Mouse (Mus musculus) Patski (cell line): ENCODE measurements around the gene Abcb8. TPM values are rescaled to one million over a fixed set of nuclear protein-coding genes. Genes with fewer than 3 reads are reported as not detected.
"Not testable (repeated sequence)": the region's sequence is repeated elsewhere in the genome, so short reads cannot be mapped to it uniquely, and the experiment has no call there.

Experiments used
- ATAC-seq: fragments of 100-300 bp; one replicate; pipeline ENCODE4 v1.8.0; 2021
- CTCF ChIA-PET: fragments of 350-600 bp; sonication (Branson Sonifier 250); formaldehyde crosslinking; loops from one replicate; lab custom pipeline; 2022; ENCODE audit warnings: inconsistent platforms; lab: Charles Lee
- POLR2A ChIA-PET: fragments of 350-600 bp; sonication (Branson Sonifier 250); formaldehyde crosslinking; loops from one replicate; lab custom pipeline; 2022; ENCODE audit warnings: antibody characterized with exemption, inconsistent platforms; lab: Charles Lee
- DNase-seq: peaks from one replicate; pipeline ENCODE4 v3.0.0-alpha.2; 2011; ENCODE audit warnings: low read depth, low spot score
- H3K27me3 ChIP-seq: fragments of 371-371 bp; one replicate; pipeline ENCODE4 v1.5.1; 2021
- CTCF ChIP-seq: fragments of 100-300 bp; IDR thresholded peaks from one replicate; pipeline ENCODE4 v1.5.1; 2021
- in situ Hi-C: fragments of 300-500 bp; cut with MboI; formaldehyde crosslinking; loops from 3 replicates; pipeline ENCODE4 v1.11.1; 2018; ENCODE audit warnings: low pct_unique_long_range_greater_than_20kb, mixed read lengths
- polyA plus RNA-seq: library from polyadenylated mRNA; unstranded; gene quantifications from one replicate; pipeline ENCODE4 v1.2.3, GENCODE M21; 2021

The Abcb8 gene
- polyA plus RNA-seq, 1 experiment from 2014 or later, result 67.6 TPM

DNA sequence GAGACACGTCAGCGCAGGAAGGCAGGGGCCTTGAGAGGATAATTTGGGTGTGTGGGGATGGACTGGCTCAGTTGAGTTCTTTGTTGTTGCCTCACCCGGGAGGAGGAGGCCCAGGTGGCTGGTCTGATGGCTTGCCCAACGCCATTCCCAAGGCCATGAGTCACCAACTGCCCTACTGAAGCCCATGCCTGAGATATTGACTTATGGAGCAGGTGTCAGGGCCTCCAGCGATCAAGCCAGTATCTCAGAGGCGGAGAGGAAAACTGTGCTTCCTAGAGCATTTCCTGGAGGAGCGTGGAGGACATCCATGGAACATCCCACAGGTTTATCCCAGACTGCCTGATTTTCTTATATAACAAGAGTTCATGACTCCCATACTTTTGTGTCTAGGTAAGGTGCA, 739 bp upstream of the Abcb8 start:
- H3K27me3 ChIP-seq, result no peaks in the 10 kb centered on the region
- no peak for DNase-seq
- ATAC-seq, result no peak
- in situ Hi-C loops, result no loop called here
- ChIA-PET CTCF (interaction anchor here (1.0 to 9.7 kb wide), 13 partner anchors 8 to 126 kb away, joined by 3 to 222 read pairs (median 7); partner anchors contain the start of genes Asic3, Cdk5 and Slc4a2), POLR2A (interaction anchor here (0.6 to 2.9 kb wide), 3 partner anchors 11 to 131 kb away, joined by 6 to 11 read pairs (median 9); no protein-coding TSS in a partner anchor)
- no peak for TF ChIP-seq CTCF

DNA sequence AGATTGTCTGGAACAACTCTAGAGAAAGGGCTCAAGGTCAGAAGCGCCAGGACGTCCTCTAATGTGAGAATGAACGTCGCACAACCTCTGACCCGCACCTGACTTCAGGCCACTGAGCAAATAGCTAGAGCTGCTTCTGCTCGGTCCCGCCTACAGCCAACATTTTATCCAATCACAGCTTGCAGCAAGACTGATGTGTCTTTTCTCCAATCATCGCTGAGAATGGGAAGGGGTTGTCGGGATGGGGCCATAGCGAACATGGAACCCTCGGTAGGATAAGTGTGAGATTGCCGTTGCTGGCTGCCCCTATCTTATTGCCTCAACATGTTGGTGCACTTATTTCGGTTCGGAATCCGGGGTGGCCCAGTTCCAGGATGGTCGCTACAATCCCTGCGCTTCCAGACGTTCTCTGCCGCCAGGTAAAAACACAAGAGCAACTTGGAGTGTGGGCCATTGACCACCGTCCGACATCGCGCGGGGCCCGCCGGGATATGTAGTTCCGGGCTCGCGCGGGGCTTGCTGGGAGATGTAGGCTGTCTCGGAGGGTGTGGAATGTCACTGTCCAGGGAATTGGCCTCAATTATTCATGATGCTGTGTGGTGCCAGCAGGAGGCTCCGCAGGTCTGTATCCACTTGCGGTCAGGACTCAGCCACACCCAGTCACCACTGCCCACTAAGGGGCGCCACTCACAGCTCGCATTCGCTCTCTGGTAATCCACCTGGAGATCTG, 867 bp downstream of the Abcb8 start:
- ChIA-PET CTCF (interaction anchor here (0.7 to 9.7 kb wide), 27 partner anchors 10 to 136 kb away, joined by 3 to 222 read pairs (median 5); partner anchors contain the start of genes Agap3, Asic3, Cdk5 and Fastk), POLR2A (interaction anchor here (0.6 to 2.9 kb wide), 14 partner anchors 10 to 91 kb away, joined by 3 to 13 read pairs (median 4); partner anchors contain the start of genes Agap3 and Fastk)
- no peaks in the 10 kb centered on the region for H3K27me3 ChIP-seq
- DNase-seq (peak; percentile 98), ATAC-seq (peak; percentile 90)
- in situ Hi-C loops, result no loop called here
- TF ChIP-seq CTCF, result no peak

DNA sequence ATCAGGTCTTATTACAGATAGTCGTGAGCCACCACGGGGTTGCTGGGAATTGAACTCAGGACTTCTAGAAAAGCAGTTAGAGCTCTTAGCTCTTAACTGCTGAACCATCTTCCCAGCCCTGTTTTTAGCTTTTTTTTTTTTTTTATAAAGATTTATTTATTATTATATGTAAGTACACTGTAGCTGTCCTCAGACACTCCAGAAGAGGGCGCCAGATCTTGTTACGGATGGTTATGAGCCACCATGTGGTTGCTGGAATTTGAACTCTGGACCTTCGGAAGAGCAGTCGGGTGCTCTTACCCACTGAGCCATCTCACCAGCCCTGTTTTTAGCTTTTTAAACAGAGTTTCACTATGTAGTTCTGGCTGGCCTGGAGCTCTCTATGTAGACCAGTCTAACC, 2.8 kb downstream of the Abcb8 start:
- in situ Hi-C loops, result loop anchor here (5.0 kb wide), 2 partner anchors 41 to 76 kb away; no protein-coding TSS in a partner anchor
- DNase-seq, ATAC-seq, H3K27me3 ChIP-seq: not testable (repeated sequence)
- ChIA-PET POLR2A (interaction anchor here (1.5 to 1.8 kb wide), 2 partner anchors 78 to 80 kb away, joined by 4 to 7 read pairs; no protein-coding TSS in a partner anchor), CTCF (interaction anchor here (1.4 to 9.7 kb wide), 5 partner anchors 12 to 74 kb away, joined by 5 to 222 read pairs (median 55); partner anchors contain the start of genes Asic3, Cdk5 and Slc4a2)

DNA sequence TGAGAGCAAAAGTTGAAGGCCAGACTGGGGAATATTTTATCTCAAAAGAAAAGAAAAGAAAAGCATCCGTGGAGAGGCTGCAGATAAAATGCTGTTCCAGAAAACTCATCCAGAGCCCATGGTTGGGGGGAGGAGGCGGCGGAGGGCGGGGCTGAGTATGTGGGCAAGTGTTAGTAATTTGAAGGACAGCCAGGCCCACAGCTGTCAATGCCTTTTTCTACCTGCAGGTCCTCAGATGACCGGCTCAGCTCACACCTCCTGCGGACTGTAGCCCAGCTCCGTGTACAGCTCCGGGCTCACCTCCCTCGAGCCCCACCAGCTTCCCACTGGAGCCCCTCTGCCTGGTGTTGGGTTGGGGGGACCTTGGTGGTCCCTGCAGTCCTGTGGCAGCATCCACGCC, 6.2 kb downstream of the Abcb8 start:
- POLR2A ChIA-PET, result no interaction called here
- no peak for DNase-seq
- no peaks in the 10 kb centered on the region for H3K27me3 ChIP-seq
- no peak for TF ChIP-seq CTCF
- in situ Hi-C loops, result loop anchor here (5.0 kb wide), 2 partner anchors 38 to 73 kb away; no protein-coding TSS in a partner anchor
- no peak for ATAC-seq
- CTCF ChIA-PET, result interaction anchor here (1.2 to 9.7 kb wide), 5 partner anchors 12 to 111 kb away, joined by 3 to 222 read pairs (median 3); partner anchors contain the start of gene Asic3

DNA sequence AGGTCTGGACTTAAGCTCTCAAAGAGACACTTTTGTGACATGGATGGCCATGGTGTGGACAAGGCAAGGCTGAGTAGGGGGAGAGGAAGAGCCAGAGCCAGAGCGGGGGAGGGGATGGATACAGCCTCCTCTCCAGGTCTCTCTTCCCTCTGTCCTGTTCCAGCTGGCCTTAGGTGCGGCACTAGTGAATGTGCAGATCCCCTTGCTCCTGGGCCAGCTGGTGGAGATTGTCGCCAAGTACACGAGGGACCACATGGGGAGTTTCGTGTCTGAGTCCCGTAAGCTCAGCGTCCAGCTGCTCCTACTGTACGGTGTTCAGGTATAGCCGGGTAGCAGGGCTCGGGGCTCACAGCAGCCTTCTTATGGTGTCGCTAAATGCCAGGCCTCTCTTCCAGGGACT, 6.9 kb downstream of the Abcb8 start:
- CTCF ChIA-PET, result interaction anchor here (0.7 to 9.7 kb wide), 5 partner anchors 12 to 110 kb away, joined by 3 to 222 read pairs (median 3); partner anchors contain the start of gene Asic3
- POLR2A ChIA-PET, result interaction anchor here (0.6 to 1.9 kb wide), 2 partner anchors 27 to 44 kb away, joined by 3 to 5 read pairs; partner anchors contain the start of gene Fastk
- in situ Hi-C loops, result no loop called here
- DNase-seq (no peak), ATAC-seq (no peak)
- TF ChIP-seq CTCF, result no peak
- no peaks in the 10 kb centered on the region for H3K27me3 ChIP-seq

DNA sequence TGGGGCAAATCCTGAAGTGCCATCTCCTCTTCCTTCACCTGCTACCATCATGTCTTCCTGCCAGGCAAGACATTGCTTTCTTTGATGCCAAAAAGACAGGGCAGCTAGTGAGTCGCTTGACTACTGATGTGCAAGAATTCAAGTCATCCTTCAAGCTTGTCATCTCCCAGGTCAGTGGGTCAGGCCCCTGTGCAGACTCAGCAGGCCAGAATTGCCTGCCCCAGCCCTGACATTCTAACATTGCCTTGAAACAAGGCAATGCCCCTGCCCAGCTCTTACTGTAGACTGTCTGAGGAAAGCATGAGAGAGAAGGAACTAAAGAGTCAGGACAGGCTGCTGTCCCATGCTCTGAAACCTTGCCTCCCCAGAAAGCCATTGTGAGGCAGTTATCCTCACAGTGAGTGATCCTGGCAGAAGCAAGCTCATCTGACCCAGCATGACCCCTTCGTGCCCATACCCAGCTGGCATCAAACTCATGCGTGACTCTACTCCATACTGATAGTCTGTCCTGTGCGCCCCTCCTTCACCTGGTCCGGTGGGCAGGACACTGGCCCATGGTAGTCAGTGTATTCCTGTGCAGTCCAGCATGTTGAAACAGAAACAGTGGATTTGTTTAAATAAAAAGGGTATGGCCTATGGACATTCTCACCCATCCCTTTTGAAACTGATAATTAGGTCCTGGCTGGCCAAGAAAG, 7.6 kb downstream of the Abcb8 start:
- POLR2A ChIA-PET, result interaction anchor here (0.6 to 1.9 kb wide), 2 partner anchors 26 to 44 kb away, joined by 3 to 5 read pairs; partner anchors contain the start of gene Fastk
- in situ Hi-C loops, result no loop called here

DNA sequence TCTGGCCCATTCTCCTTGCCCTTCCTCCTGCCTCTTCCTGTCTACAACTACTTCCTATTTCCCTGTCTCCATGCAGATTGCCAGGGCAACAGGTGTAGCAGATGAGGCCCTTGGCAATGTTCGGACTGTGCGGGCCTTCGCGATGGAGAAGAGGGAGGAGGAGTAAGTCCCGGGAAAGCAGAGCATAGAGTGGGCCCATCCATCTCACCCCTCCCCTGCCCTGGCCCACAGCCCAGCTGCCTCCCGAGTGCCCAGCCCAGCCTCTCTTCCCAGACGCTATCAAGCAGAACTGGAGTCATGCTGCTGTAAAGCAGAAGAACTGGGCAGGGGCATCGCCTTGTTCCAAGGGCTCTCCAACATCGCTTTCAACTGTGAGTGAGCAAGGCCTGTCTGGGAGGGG, 8.5 kb downstream of the Abcb8 start:
- CTCF ChIA-PET, result no interaction called here
- in situ Hi-C loops, result no loop called here
- POLR2A ChIA-PET, result interaction anchor here (1.9 kb wide), 1 partner anchor 25 kb away, joined by 5 read pairs; no protein-coding TSS in a partner anchor
- ATAC-seq (no peak), DNase-seq (no peak)
- no peak for TF ChIP-seq CTCF
- H3K27me3 ChIP-seq, result no peaks in the 10 kb centered on the region

More for the DNA sequence above, 7.6 kb downstream of the Abcb8 start:
- DNase-seq (no peak), ATAC-seq (no peak)
- no peak for TF ChIP-seq CTCF
- CTCF ChIA-PET, result interaction anchor here (0.7 to 9.7 kb wide), 3 partner anchors 11 to 70 kb away, joined by 3 to 222 read pairs (median 5); partner anchors contain the start of gene Asic3
- no peaks in the 10 kb centered on the region for H3K27me3 ChIP-seq

DNA sequence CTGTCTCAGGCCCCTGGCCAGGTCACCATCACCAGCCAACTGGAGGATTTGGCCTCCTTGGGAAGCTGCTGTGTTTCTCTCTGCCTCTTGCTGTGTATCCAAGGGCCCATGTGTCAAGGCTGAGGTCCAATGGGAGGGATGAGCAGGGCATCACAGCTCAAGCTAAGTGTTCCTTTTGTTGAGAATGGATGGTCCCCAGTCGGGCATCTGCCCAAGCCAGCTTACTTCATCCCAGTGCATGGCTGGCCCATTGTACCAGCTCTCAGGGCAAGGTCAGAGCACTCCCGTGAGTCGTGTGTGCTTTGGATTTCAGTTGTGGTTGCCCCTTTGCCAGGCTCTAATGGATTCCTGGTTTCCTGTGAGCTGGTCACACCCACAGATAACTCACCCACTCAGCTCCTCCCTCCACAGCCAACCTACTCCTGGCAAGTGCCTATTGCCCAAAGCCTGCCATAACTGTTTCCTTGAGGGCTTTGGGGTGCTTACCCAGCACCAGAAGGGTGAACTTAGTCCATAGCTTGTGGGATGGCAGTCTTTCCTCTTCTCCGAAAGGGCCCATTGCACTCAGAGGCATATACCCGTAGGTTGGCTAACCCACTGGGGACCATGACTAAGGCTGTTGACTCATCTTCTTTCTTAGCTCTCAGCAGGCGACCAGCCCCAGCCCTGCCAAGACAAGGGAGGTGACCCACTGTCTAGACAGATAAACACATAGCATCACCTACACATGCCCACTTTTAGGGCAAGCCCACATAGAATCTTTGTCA, 11.3 kb downstream of the Abcb8 start:
- DNase-seq (peak; percentile 99), ATAC-seq (peak; percentile 80)
- no peak for TF ChIP-seq CTCF
- H3K27me3 ChIP-seq, result no peaks in the 10 kb centered on the region
- in situ Hi-C loops, result no loop called here
- ChIA-PET POLR2A (interaction anchor here (1.0 to 3.6 kb wide), 6 partner anchors 11 to 48 kb away, joined by 3 to 11 read pairs (median 4); partner anchors contain the start of genes Abcb8, Agap3 and Fastk), CTCF (interaction anchor here (0.8 to 18.6 kb wide), 6 partner anchors 8 to 66 kb away, joined by 3 to 222 read pairs (median 6); partner anchors contain the start of genes Abcb8 and Atg9b)

DNA sequence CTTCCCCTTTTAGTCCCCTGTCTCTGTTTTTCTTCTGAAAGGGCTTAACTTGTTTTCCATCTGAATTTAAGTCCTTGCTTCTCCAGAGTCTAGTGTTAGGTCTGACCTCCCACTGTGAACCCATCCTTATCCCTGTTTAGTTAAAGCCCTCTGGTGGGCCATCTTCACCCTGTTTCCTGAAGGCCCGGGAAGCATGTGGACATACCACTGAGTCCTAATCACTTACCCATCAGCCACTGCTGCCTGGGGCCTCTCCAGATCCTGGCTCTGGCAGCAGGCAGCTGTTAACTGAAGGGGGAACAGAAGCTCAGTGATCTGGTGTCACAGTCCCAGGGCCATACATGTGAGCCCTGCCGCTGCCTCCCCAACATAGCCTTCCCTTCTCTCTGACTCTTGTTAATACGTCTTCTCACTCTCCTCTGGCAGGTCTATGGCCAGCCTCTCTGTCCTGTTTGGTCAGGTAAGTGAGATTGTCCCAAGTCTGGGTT, 12.0 kb downstream of the Abcb8 start:
- TF ChIP-seq CTCF, result no peak
- ATAC-seq (peak; percentile 20), DNase-seq (no peak)
- POLR2A ChIA-PET, result interaction anchor here (1.2 to 3.6 kb wide), 5 partner anchors 10 to 47 kb away, joined by 3 to 11 read pairs (median 4); partner anchors contain the start of genes Abcb8, Agap3, Cdk5 and Slc4a2
- CTCF ChIA-PET, result interaction anchor here (1.0 to 18.6 kb wide), 4 partner anchors 9 to 19 kb away, joined by 3 to 222 read pairs (median 10); partner anchors contain the start of genes Abcb8 and Atg9b
- no peaks in the 10 kb centered on the region for H3K27me3 ChIP-seq
- in situ Hi-C loops, result no loop called here
